Mouse (Mus musculus) megakaryocyte, embryonic 14.5 days (primary cell): ENCODE results near the gene Stub1.

Experiments
- FLI1 ChIP-seq: IDR thresholded peaks from 2 replicates; pipeline ENCODE4 v1.6.1; 2012; ENCODE audit warnings: low read length, inconsistent platforms, mixed read lengths
- GATA1 ChIP-seq: IDR thresholded peaks from 3 replicates; pipeline ENCODE4 v1.6.1; 2012; ENCODE audit warnings: mixed read lengths, low read length, inconsistent platforms, borderline replicate concordance

GRCm38 (mm10) chr17:25868601-25869191 lies 35.5 kb upstream of the Stub1 start, which contains the start of gene Mcrip2:
- TF ChIP-seq FLI1: no peak
- no peak for TF ChIP-seq GATA1
